ENCODE assay signal across 8 mouse cellular contexts in genomic region chr1:74856439-74856720, GRCm38 (mm10). TPM values are rescaled to one million over a fixed set of nuclear protein-coding genes. Genes with fewer than 3 reads are reported as not detected.
DNase-seq lines count a peak whose midpoint lies in the region; ATAC-seq lines count a peak whose summit lies in the region.
"Had no signal": no experiment of that assay in that cellular context is flagged by ENCODE, and none has a peak within 500 bp of the region (broad histone marks: within the 10 kb centered on the region; RNA-seq: fewer than 3 reads in every experiment).

No protein-coding gene starts in this region.

- no peak for ATAC-seq in neural tube, embryonic 11.5 days (ENCODE audit: insufficient read depth, low FRiP score, low TSS enrichment)
- no peak for ATAC-seq in forebrain, embryonic 13.5 days
- no peak for ATAC-seq in limb, embryonic 13.5 days (ENCODE audit: low FRiP score, low read depth)

- no peaks in the 10 kb centered on the region for H3K9me3 ChIP-seq in neural tube, embryonic 11.5 days (ENCODE audit: control insufficient read depth, low read length)
- no peaks in the 10 kb centered on the region for H3K9me3 ChIP-seq in forebrain, embryonic 13.5 days (replicated peaks)
- H3K9me3 ChIP-seq in limb, embryonic 13.5 days, result no peaks in the 10 kb centered on the region
- H3K9me3 ChIP-seq: limb, embryonic 15.5 days had no signal

- H3K9ac ChIP-seq in neural tube, embryonic 11.5 days (ENCODE audit: low read length), result peak overlapping the region; percentile 82
- H3K9ac ChIP-seq in forebrain, embryonic 13.5 days, result peak overlapping the region; percentile 84
- H3K9ac ChIP-seq in limb, embryonic 13.5 days, result no peak overlapping the region
- H3K9ac ChIP-seq: limb, embryonic 15.5 days had no signal

- WGBS in neural tube, embryonic 11.5 days, result 1% methylated on average over 10 of the region's 11 CpGs
- 2% methylated on average over 11 of the region's 11 CpGs for WGBS in forebrain, embryonic 13.5 days
- 2% methylated on average over 11 of the region's 11 CpGs for WGBS in limb, embryonic 13.5 days

- H3K4me3 ChIP-seq in neural tube, embryonic 11.5 days (ENCODE audit: low read depth, low read length), result peak overlapping the region; percentile 73
- peak overlapping the region; percentile 73 for H3K4me3 ChIP-seq in forebrain, embryonic 13.5 days
- H3K4me3 ChIP-seq in limb, embryonic 13.5 days, result peak overlapping the region; percentile 72

- no peaks in the 10 kb centered on the region for H3K36me3 ChIP-seq in neural tube, embryonic 11.5 days (ENCODE audit: control insufficient read depth, insufficient read depth, low read length)
- H3K36me3 ChIP-seq in forebrain, embryonic 13.5 days (ENCODE audit: poor library complexity, severe bottlenecking), result no peaks in the 10 kb centered on the region
- H3K36me3 ChIP-seq in limb, embryonic 13.5 days, result no peaks in the 10 kb centered on the region
- H3K36me3 ChIP-seq: limb, embryonic 15.5 days had no signal

- H3K4me2 ChIP-seq in neural tube, embryonic 11.5 days (ENCODE audit: low read depth), result peak overlapping the region; percentile 87
- H3K4me2 ChIP-seq in forebrain, embryonic 13.5 days, result peak overlapping the region; percentile 88
- H3K4me2 ChIP-seq in limb, embryonic 13.5 days (replicated peaks), result peak overlapping the region; percentile 97

- no peak overlapping the region for H3K27ac ChIP-seq in neural tube, embryonic 11.5 days (ENCODE audit: low read depth, low read length)
- H3K27ac ChIP-seq in forebrain, embryonic 13.5 days, result no peak overlapping the region
- H3K27ac ChIP-seq in limb, embryonic 13.5 days, result no peak overlapping the region
- H3K27ac ChIP-seq: limb, embryonic 15.5 days had no signal

- no peak for DNase-seq in neural tube, embryonic 11.5 days (ENCODE audit: low spot score)
- DNase-seq in neural tube, embryonic 10.5 days (ENCODE audit: extremely low spot score, low spot score), result no peak
- no peak for DNase-seq in natural killer cell, adult 2 months (ENCODE audit: low spot score in 2 of 2)
- DNase-seq in urinary bladder, postnatal 10 days (ENCODE audit: low spot score), result no peak
- no peak for DNase-seq in spleen, adult 12 weeks (ENCODE audit: low spot score)

- peaks cover 19% of the 10 kb centered on the region for H3K27me3 ChIP-seq in neural tube, embryonic 11.5 days (ENCODE audit: control insufficient read depth, insufficient read depth, low read length)
- peaks cover 84% of the 10 kb centered on the region for H3K27me3 ChIP-seq in forebrain, embryonic 13.5 days
- peaks cover 97% of the 10 kb centered on the region for H3K27me3 ChIP-seq in limb, embryonic 13.5 days

- H3K4me1 ChIP-seq in neural tube, embryonic 11.5 days (ENCODE audit: control insufficient read depth, insufficient read depth, low read length), result peaks cover 27% of the 10 kb centered on the region
- H3K4me1 ChIP-seq in forebrain, embryonic 13.5 days, result peaks cover 55% of the 10 kb centered on the region
- peaks cover 30% of the 10 kb centered on the region for H3K4me1 ChIP-seq in limb, embryonic 13.5 days

RNA-seq across cellular contexts. Expression of gene Cdk5r2, which starts 1.6 kb away (rescaled TPM):
- 4.0 and 4.5 TPM in 2 replicates for polyA plus RNA-seq in neural tube, embryonic 11.5 days (2014; fragmentation: Nextera tagmentation; extraction: Ambion mirVana)
- polyA plus RNA-seq in forebrain, embryonic 13.5 days (2015; fragmentation: Nextera tagmentation; extraction: Ambion mirVana), result 0.76 and 1.3 TPM in 2 replicates
- 0.11 TPM in 1 of 2 replicates, not detected in the other for polyA plus RNA-seq in limb, embryonic 13.5 days (2015; fragmentation: Nextera tagmentation; extraction: Ambion mirVana)
- polyA plus RNA-seq: limb, embryonic 15.5 days had no signal

RNA-seq across cellular contexts. Expression of gene Fev, which starts 28.8 kb away (rescaled TPM):
- polyA plus RNA-seq in neural tube, embryonic 11.5 days (2014; fragmentation: Nextera tagmentation; extraction: Ambion mirVana), result 0.20 TPM in 1 of 2 replicates, not detected in the other
- polyA plus RNA-seq in forebrain, embryonic 13.5 days (2015; fragmentation: Nextera tagmentation; extraction: Ambion mirVana), result not detected in 2 replicates
- polyA plus RNA-seq in limb, embryonic 13.5 days (2015; fragmentation: Nextera tagmentation; extraction: Ambion mirVana), result 0.11 TPM in 1 of 2 replicates, not detected in the other

RNA-seq across cellular contexts. Expression of gene Cryba2, which starts 36.6 kb away (rescaled TPM):
- polyA plus RNA-seq in neural tube, embryonic 11.5 days (2014; fragmentation: Nextera tagmentation; extraction: Ambion mirVana), result not detected in 2 replicates
- not detected in 2 replicates for polyA plus RNA-seq in forebrain, embryonic 13.5 days (2015; fragmentation: Nextera tagmentation; extraction: Ambion mirVana)
- polyA plus RNA-seq in limb, embryonic 13.5 days (2015; fragmentation: Nextera tagmentation; extraction: Ambion mirVana), result not detected in 2 replicates
